Mouse (Mus musculus) hindbrain, postnatal 0 days (tissue): ENCODE data around the gene Eid1. TPM values are rescaled to one million over a fixed set of nuclear protein-coding genes. Genes with fewer than 3 reads are reported as not detected.

Experiments
- ATAC-seq: fragments of 200-750 bp; cut with Nextera tagmentation; 2 replicates; pipeline ENCODE4 v1.8.0; 2017; ENCODE audit warnings: mild to moderate bottlenecking, moderate TSS enrichment, moderate library complexity
- DNase-seq: peaks from one replicate; pipeline ENCODE4 v3.0.0-alpha.2; 2015; ENCODE audit warnings: low spot score
- H3K27ac ChIP-seq: fragments of 300-500 bp; sonication (generic); 2 replicates; pipeline ENCODE4 v1.5.1; 2014; ENCODE audit warnings: mild to moderate bottlenecking
- H3K27me3 ChIP-seq: fragments of 300-500 bp; sonication (generic); 2 replicates; pipeline ENCODE4 v1.6.1; 2014; ENCODE audit warnings: low read length, mixed read lengths; ENCODE audit not compliant: insufficient read depth
- H3K36me3 ChIP-seq: fragments of 300-500 bp; sonication (generic); 2 replicates; pipeline ENCODE4 v1.6.1; 2014; ENCODE audit warnings: low read length, mixed read lengths; ENCODE audit not compliant: insufficient read depth
- H3K4me1 ChIP-seq: fragments of 300-500 bp; sonication (generic); 2 replicates; pipeline ENCODE4 v1.6.1; 2014; ENCODE audit warnings: antibody characterized with exemption, low read length, mixed read lengths; ENCODE audit not compliant: insufficient read depth
- H3K4me2 ChIP-seq: fragments of 300-500 bp; sonication (generic); 2 replicates; pipeline ENCODE4 v1.6.1; 2014; ENCODE audit warnings: low read depth, mild to moderate bottlenecking, low read length, moderate library complexity, mixed read lengths
- H3K4me3 ChIP-seq: fragments of 300-500 bp; sonication (generic); 2 replicates; pipeline ENCODE4 v1.5.1; 2014; ENCODE audit warnings: low read length
- H3K9ac ChIP-seq: fragments of 300-500 bp; sonication (generic); replicated peaks from 2 replicates; pipeline ENCODE4 v1.6.1; 2014; ENCODE audit warnings: mild to moderate bottlenecking, low read length, moderate library complexity, mixed read lengths
- H3K9me3 ChIP-seq: fragments of 300-500 bp; sonication (generic); 2 replicates; pipeline ENCODE4 v1.6.1; 2016; ENCODE audit warnings: low read length, mixed read lengths
- CTCF ChIP-seq: IDR thresholded peaks from 2 replicates; pipeline ENCODE4 v1.5.1; 2016; ENCODE audit warnings: antibody characterized with exemption, control low read depth, low read depth
- WGBS: fragments of 180-500 bp; shearing (Covaris S2); extraction: QIAGEN DNeasy Blood & Tissue Kit; methylation state at CpG from one replicate; pipeline ENCODE4 v1.1.7; 2014; 5-methylcytosine and 5-hydroxymethylcytosine counted together
- polyA plus RNA-seq: library from polyadenylated mRNA; unstranded; fragments of >200 nt; fragmentation: Nextera tagmentation; extraction: Ambion mirVana; gene quantifications from 2 replicates; pipeline ENCODE4 v1.2.1, GENCODE M21; 2015
- total RNA-seq: library from RNA; depleted of rRNA; stranded (reverse); fragments of >200 nt; gene quantifications from 2 replicates; pipeline ENCODE4 v1.2.3, GENCODE M21; 2014; rRNA removed

Gene Eid1
- 262 and 346 TPM in 2 replicates for total RNA-seq
- 393 and 394 TPM in 2 replicates for polyA plus RNA-seq

GRCm38 (mm10) chr2:125672957-125673631 is at the start of gene Eid1:
TSS of gene Eid1 (plus strand) at chr2:125673095.
- H3K9me3 ChIP-seq, result no peaks in the 10 kb centered on the region
- peak within 1 kb of the TSS; percentile 93 for H3K9ac ChIP-seq
- H3K36me3 ChIP-seq, result no peaks in the 10 kb centered on the region
- peak; percentile 96 for ATAC-seq
- under 1% methylated on average over 71 of the region's 79 CpGs for WGBS
- peak within 1 kb of the TSS; percentile 98 for H3K27ac ChIP-seq
- peak within 1 kb of the TSS; percentile 88 for H3K4me3 ChIP-seq
- no peak for TF ChIP-seq CTCF
- peak within 1 kb of the TSS; percentile 68 for H3K4me2 ChIP-seq
- peaks cover 9% of the 10 kb centered on the region for H3K4me1 ChIP-seq
- no peaks in the 10 kb centered on the region for H3K27me3 ChIP-seq
- DNase-seq, result peak; percentile 96

GRCm38 (mm10) chr2:125623211-125623610 is 49.7 kb upstream of the Eid1 start:
- DNase-seq (no peak), ATAC-seq (no peak)
- Histone ChIP-seq H3K9me3 (no peaks in the 10 kb centered on the region), H3K4me3 (no peak overlapping the region), H3K36me3 (no peaks in the 10 kb centered on the region), H3K4me2 (no peak overlapping the region), H3K27me3 (no peaks in the 10 kb centered on the region), H3K27ac (no peak overlapping the region), H3K9ac (no peak overlapping the region), H3K4me1 (no peaks in the 10 kb centered on the region)
- no peak for TF ChIP-seq CTCF
- WGBS, result 94% methylated on average over 15 of the region's 15 CpGs

GRCm38 (mm10) chr2:125624127-125624685 is 48.7 kb upstream of the Eid1 start:
- ATAC-seq, result no peak
- WGBS, result 18% methylated on average over 9 of the region's 9 CpGs
- Histone ChIP-seq H3K27ac (no peak overlapping the region), H3K4me2 (peak overlapping the region; percentile 69), H3K4me1 (no peaks in the 10 kb centered on the region), H3K4me3 (peak overlapping the region; percentile 77), H3K9ac (peak overlapping the region; percentile 51), H3K9me3 (no peaks in the 10 kb centered on the region), H3K27me3 (no peaks in the 10 kb centered on the region), H3K36me3 (no peaks in the 10 kb centered on the region)
- DNase-seq, result peak; percentile 28
- TF ChIP-seq CTCF, result no peak

DNA sequence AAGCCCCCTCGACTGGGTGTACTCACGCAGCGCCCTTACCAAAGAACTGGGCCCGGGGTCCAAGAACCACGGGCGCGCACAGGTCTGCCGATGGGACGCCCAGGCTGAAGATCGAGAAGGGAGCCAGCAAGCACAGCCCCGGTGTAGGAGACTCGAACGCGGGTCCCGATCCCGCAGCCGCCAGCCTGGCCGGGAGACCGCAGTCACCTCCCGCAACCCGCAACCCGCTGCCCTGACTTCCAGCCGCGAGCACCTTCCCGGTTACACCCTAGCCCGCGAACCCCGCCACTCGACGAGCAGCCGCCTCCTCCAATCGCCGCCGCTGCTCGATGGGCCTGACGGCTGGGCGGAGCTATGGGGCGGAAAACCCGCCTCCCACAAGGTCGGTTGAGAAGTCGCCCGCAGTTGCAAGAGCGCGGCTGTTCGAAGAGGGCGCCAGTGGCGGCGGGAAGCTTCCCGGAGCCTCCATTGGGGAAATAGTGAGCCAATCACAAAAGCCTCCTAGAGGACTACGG is 48.0 kb upstream of the Eid1 start, which contains the start of gene Cep152:
Gene Cep152 (minus strand): TSS at position 277 of the 515 bp plus-strand sequence.
- Histone ChIP-seq H3K4me3 (peak within 1 kb of the TSS; percentile 77), H3K4me1 (no peaks in the 10 kb centered on the region), H3K36me3 (no peaks in the 10 kb centered on the region), H3K9ac (peak within 1 kb of the TSS; percentile 51), H3K27me3 (no peaks in the 10 kb centered on the region), H3K4me2 (peak within 1 kb of the TSS; percentile 69), H3K27ac (no peak within 1 kb of the TSS), H3K9me3 (no peaks in the 10 kb centered on the region)
- under 1% methylated on average over 50 of the region's 50 CpGs for WGBS
- DNase-seq (peak; percentile 98), ATAC-seq (peak; percentile 100)
- TF ChIP-seq CTCF, result peak; percentile 68

- ATAC-seq (no peak), DNase-seq (no peak)
- H3K4me2 ChIP-seq, result no peak overlapping the region
- no peak overlapping the region for H3K4me3 ChIP-seq
- H3K9ac ChIP-seq, result no peak overlapping the region
- H3K27ac ChIP-seq, result no peak overlapping the region
- H3K36me3 ChIP-seq, result no peaks in the 10 kb centered on the region
- 69% methylated on average over 4 of the region's 4 CpGs for WGBS
- H3K4me1 ChIP-seq, result no peaks in the 10 kb centered on the region
- H3K27me3 ChIP-seq, result no peaks in the 10 kb centered on the region
- no peak for TF ChIP-seq CTCF
- H3K9me3 ChIP-seq, result no peaks in the 10 kb centered on the region
Measured at GRCm38 (mm10) chr2:125626536-125626935, 46.4 kb upstream of the Eid1 start.

DNA sequence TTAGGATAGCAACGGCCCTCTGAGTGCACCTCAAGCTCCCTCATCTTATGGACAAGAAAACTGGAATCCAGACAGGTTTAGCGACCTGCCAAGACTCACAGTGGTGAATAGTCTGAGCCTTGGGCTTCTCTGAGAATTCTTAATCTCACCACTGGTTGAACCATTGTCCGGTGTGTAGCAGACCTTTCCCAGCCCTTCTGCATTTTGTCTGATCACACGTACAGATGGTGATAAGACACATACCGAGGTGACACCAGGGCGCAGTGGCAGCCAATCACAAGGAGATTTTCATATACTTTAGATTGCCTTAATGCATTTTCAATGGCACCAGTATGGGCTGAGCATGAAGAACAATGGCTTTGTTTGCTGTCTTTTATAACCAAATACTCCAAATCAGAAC is 44.4 kb upstream of the Eid1 start:
- H3K4me2 ChIP-seq, result no peak overlapping the region
- DNase-seq (no peak), ATAC-seq (no peak)
- H3K27ac ChIP-seq, result no peak overlapping the region
- no peaks in the 10 kb centered on the region for H3K36me3 ChIP-seq
- no peaks in the 10 kb centered on the region for H3K9me3 ChIP-seq
- no peak overlapping the region for H3K4me3 ChIP-seq
- no peak overlapping the region for H3K9ac ChIP-seq
- WGBS, result 90% methylated on average over 6 of the region's 6 CpGs
- H3K27me3 ChIP-seq, result no peaks in the 10 kb centered on the region
- TF ChIP-seq CTCF, result no peak
- H3K4me1 ChIP-seq, result no peaks in the 10 kb centered on the region

DNA sequence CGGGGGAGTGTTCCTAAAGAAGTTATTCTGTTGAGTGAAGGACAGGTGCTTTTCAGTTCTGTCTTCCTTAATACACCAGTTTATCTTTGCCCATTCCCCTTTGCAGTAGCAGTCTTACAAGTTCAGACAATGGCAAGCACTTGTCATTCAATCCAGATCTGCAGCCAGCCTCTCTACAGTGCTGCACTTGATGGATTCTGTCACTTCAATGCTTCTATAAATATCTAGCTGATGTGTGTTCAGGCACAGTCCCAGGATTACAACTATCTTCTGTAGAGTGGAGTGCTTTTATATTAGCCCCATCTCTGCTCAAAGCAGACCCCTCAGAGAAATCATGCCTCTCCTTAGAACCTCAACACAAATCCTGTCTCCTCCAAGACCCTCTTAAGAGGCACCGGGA is 42.9 kb upstream of the Eid1 start:
- no peaks in the 10 kb centered on the region for H3K9me3 ChIP-seq
- TF ChIP-seq CTCF, result no peak
- no peak for DNase-seq

More for the DNA sequence above, 42.9 kb upstream of the Eid1 start:
- H3K27me3 ChIP-seq, result no peaks in the 10 kb centered on the region
- H3K27ac ChIP-seq, result no peak overlapping the region
- 91% methylated on average over 2 of the region's 2 CpGs for WGBS
- no peak overlapping the region for H3K4me3 ChIP-seq
- ATAC-seq, result no peak
- H3K4me2 ChIP-seq, result no peak overlapping the region
- H3K9ac ChIP-seq, result no peak overlapping the region
- H3K4me1 ChIP-seq, result no peaks in the 10 kb centered on the region
- no peaks in the 10 kb centered on the region for H3K36me3 ChIP-seq
